Mouse (Mus musculus) neutrophil, adult 5-6 weeks (primary cell): ENCODE measurements around the gene Plekhg5. TPM values are rescaled to one million over a fixed set of nuclear protein-coding genes. Genes with fewer than 3 reads are reported as not detected.

Source experiments
- ATAC-seq: fragments of 151-379, 151-347 bp; 2 replicates; pipeline ENCODE4 v1.8.0; 2017; ENCODE audit warnings: mild to moderate bottlenecking, moderate TSS enrichment; ENCODE audit not compliant: insufficient number of reproducible peaks, poor library complexity, low FRiP score, severe bottlenecking; ENCODE audit errors: extremely low read depth
- total RNA-seq: library from RNA; stranded (forward); fragments of 200-1000 nt; gene quantifications from 2 replicates; pipeline ENCODE4 v1.2.3, GENCODE M21; 2017

Gene Plekhg5
- total RNA-seq, 1 experiment from 2014 or later = 0.81 TPM

DNA sequence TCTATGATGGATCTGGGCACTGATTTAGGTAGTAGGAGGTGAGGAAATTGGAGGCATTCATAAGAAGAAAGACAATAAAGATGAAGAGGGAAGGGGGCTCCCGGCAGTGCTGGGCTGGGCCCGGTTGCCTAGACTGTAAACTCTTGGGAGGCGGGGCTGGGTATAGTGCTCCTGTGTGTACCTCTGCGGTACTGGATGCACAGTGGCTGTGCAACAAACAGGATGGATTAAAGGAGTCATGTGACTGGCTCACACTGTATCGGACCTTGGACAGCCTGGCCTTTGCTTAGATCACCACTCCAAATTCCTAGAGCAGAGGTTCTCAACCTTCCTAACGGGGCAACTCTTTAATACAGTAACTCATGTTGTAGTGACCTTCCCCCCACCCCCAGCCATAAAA lies 89.3 kb downstream of the Plekhg5 start:
- no peak for ATAC-seq

DNA sequence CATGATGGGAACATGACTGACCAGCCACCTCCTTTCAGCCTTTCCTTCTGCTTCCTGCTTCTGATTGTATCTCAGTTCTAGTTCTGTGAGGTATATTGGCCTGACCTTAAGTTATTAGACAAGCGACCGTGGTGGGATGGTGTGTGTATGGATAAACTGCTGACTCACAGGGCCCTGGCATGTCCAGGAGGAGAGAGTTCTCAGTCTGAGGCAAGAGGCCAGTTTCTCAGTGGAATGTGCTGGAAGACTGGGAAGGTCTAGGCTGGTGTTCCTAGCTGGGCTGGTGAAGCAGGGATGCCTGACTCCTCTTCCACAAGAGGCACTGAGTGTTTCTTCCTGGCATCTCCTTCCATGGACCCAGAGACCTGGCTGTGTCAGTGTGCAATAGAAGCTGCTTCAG lies 90.5 kb downstream of the Plekhg5 start:
- no peak for ATAC-seq

Other genes starting within 250 kb of the Plekhg5 start
- 7.4 and 15.6 TPM in 2 replicates for gene Camta1, start 210.6 kb upstream of the Plekhg5 start, total RNA-seq
- 45.3 and 55.7 TPM in 2 replicates for gene Dnajc11, start 138.8 kb upstream of the Plekhg5 start, total RNA-seq
- 16.2 and 17.5 TPM in 2 replicates for gene Thap3, start 83.5 kb upstream of the Plekhg5 start, total RNA-seq
- gene Phf13, start 76.2 kb upstream of the Plekhg5 start, total RNA-seq = 5.0 and 5.2 TPM in 2 replicates
- gene Klhl21, start 63.7 kb upstream of the Plekhg5 start, total RNA-seq = 6.5 and 8.7 TPM in 2 replicates
- 19.0 and 20.4 TPM in 2 replicates for gene Zbtb48, start 44.8 kb upstream of the Plekhg5 start, total RNA-seq
- not detected in 2 replicates for gene Tas1r1, start 33.9 kb upstream of the Plekhg5 start, total RNA-seq
- gene Nol9, start 33.2 kb upstream of the Plekhg5 start, total RNA-seq = 23.0 and 23.7 TPM in 2 replicates
- gene Tnfrsf25, start 43.4 kb downstream of the Plekhg5 start, total RNA-seq = 1.8 and 2.3 TPM in 2 replicates
- 0.12 and 0.23 TPM in 2 replicates for gene Espn, start 79.9 kb downstream of the Plekhg5 start, total RNA-seq
- not detected in 2 replicates for gene Hes2, start 86.4 kb downstream of the Plekhg5 start, total RNA-seq
- gene Acot7, start 105.6 kb downstream of the Plekhg5 start, total RNA-seq = 12.2 and 18.4 TPM in 2 replicates
- gene Gpr153, start 201.7 kb downstream of the Plekhg5 start, total RNA-seq = 0.12 TPM in 1 of 2 replicates, not detected in the other
- not detected in 2 replicates for gene Hes3, start 219.2 kb downstream of the Plekhg5 start, total RNA-seq
- gene Icmt, start 224.7 kb downstream of the Plekhg5 start, total RNA-seq = 24.9 and 26.2 TPM in 2 replicates
- gene Rnf207, start 246.5 kb downstream of the Plekhg5 start, total RNA-seq = not detected in 2 replicates